Mouse (Mus musculus) megakaryocyte progenitor cell, adult 5-6 weeks (primary cell): ENCODE results near the gene Sde2. TPM values are rescaled to one million over a fixed set of nuclear protein-coding genes. Genes with fewer than 3 reads are reported as not detected.
A peak's percentile ranks its signal among the peaks of the same experiment; 100 is the strongest.

ENCODE experiments used
- ATAC-seq: replicated peaks from 2 replicates; pipeline ENCODE4 v1.8.0; 2016; ENCODE audit warnings: mild to moderate bottlenecking, moderate TSS enrichment, inconsistent platforms; ENCODE audit not compliant: poor library complexity
- total RNA-seq, 2 experiments: library from RNA; stranded (forward) in 1 of 2; stranded (reverse) in 1 of 2; fragments of 157-497, 149-512 nt in 1 of 2; fragments of 200-1000 nt in 1 of 2; gene quantifications; 2 replicates each; pipeline versions ENCODE4 v1.2.3 to v1.2.4; 2015 to 2017

Gene Sde2
- total RNA-seq (2015), result 17.6 and 21.3 TPM in 2 replicates
- total RNA-seq (2017), result 29.9 and 33.6 TPM in 2 replicates

- ATAC-seq, result peak; percentile 75
Observed at GRCm38 (mm10) chr1:180850316-180851270, at the start of gene Sde2. Gene Sde2 (plus strand): TSS chr1:180851127.

GRCm38 (mm10) chr1:180801466-180801994, 49.4 kb upstream of the Sde2 start:
- no peak for ATAC-seq

- 0 out of 2 replicates have a peak, but pooled peaks have one; percentile 29 for ATAC-seq
Observed at GRCm38 (mm10) chr1:180803881-180804280, 47.0 kb upstream of the Sde2 start.

- no peak for ATAC-seq
Observed at GRCm38 (mm10) chr1:180808831-180809230, 42.1 kb upstream of the Sde2 start.

GRCm38 (mm10) chr1:180810976-180811375, 40.0 kb upstream of the Sde2 start:
- ATAC-seq, result 0 out of 2 replicates have a peak, but pooled peaks have one; percentile 9

- no peak for ATAC-seq
Observed at GRCm38 (mm10) chr1:180811596-180812462, 39.1 kb upstream of the Sde2 start.

- peak; percentile 18 for ATAC-seq
Observed at GRCm38 (mm10) chr1:180812463-180813408, 38.2 kb upstream of the Sde2 start.

- ATAC-seq, result peak; percentile 76
Observed at GRCm38 (mm10) chr1:180813409-180813884, 37.5 kb upstream of the Sde2 start.

- ATAC-seq, result peak; percentile 42
Observed at GRCm38 (mm10) chr1:180813885-180814740, 36.8 kb upstream of the Sde2 start, which contains the start of gene H3f3a. Gene H3f3a (minus strand): TSS chr1:180813943.

GRCm38 (mm10) chr1:180815371-180816024, 35.4 kb upstream of the Sde2 start:
- no peak for ATAC-seq

- no peak for ATAC-seq
Observed at GRCm38 (mm10) chr1:180818000-180818399, 32.9 kb upstream of the Sde2 start.

- ATAC-seq, result peak; percentile 75
Observed at GRCm38 (mm10) chr1:180821101-180821500, 29.8 kb upstream of the Sde2 start.

GRCm38 (mm10) chr1:180822276-180822675, 28.7 kb upstream of the Sde2 start:
- ATAC-seq, result peak; percentile 44; the same call in 1 of the 2 replicates

GRCm38 (mm10) chr1:180823716-180824115, 27.2 kb upstream of the Sde2 start:
- ATAC-seq, result no peak

GRCm38 (mm10) chr1:180824721-180825120, 26.2 kb upstream of the Sde2 start:
- no peak for ATAC-seq

- ATAC-seq, result peak; percentile 63
Observed at GRCm38 (mm10) chr1:180826634-180827033, 24.3 kb upstream of the Sde2 start.

GRCm38 (mm10) chr1:180829775-180830174, 21.2 kb upstream of the Sde2 start:
- peak; percentile 79 for ATAC-seq

GRCm38 (mm10) chr1:180830175-180830574, 20.8 kb upstream of the Sde2 start:
- peak; percentile 19; the same call in 1 of the 2 replicates for ATAC-seq
